Mouse (Mus musculus): ENCODE data around the gene Dtx4. TPM values are rescaled to one million over a fixed set of nuclear protein-coding genes. Genes with fewer than 3 reads are reported as not detected.

The Dtx4 gene
- polyA plus RNA-seq, 1 experiment from 2014 or later: 8.4 TPM

DNA sequence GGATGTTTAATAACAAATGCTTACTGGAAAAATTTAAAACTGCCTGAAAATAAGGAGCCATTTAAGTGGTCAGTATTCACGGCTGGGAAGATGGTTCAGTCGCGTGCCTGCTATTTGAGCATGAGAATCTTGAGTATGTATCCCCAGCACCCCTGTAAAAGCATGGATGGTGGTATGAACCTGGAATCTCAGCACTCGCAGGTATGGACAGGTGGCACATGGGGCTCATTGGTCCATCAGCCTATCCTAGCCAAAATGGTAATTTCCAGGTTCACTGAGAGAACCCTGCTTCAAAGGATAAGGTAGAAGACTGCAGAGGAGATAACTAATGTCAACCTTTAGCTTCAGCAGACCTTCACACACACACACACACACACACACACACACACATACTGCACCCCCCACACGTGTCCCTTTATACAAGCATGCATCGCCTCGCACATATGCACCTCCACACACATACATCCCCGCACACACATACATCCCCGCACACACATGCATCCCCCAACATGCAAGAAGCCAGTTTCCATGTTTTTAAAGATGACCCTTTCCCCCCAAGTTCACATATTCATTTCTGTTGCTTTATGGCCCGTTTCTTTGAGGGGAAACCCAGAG lies 35.6 kb downstream of the Dtx4 start:
- DNase-seq (ENCODE audit: low spot score) (no peak), ATAC-seq (no peak)
- Histone ChIP-seq H3K27me3 (replicated peaks; ENCODE audit: insufficient read depth, low read length) (no peaks in the 10 kb centered on the region), H3K27ac (ENCODE audit: low read length) (peak overlapping the region; percentile 86; the same call in 1 of the 2 replicates), H3K36me3 (ENCODE audit: insufficient read depth, low read length) (no peaks in the 10 kb centered on the region), H3K4me2 (replicated peaks; ENCODE audit: low read depth, low read length) (no peak overlapping the region), H3K9me3 (ENCODE audit: low read length) (no peaks in the 10 kb centered on the region), H3K4me3 (ENCODE audit: low read depth, low read length) (no peak overlapping the region), H3K4me1 (ENCODE audit: insufficient read depth, low read depth, low read length) (peaks cover 8% of the 10 kb centered on the region; the same call in 1 of the 2 replicates), H3K9ac (replicated peaks; ENCODE audit: low read depth) (no peak overlapping the region)
- WGBS: 88% methylated on average over 10 of the region's 10 CpGs
- TF ChIP-seq CTCF (IDR thresholded peaks at IDR 0.05) (no peak), EP300 (IDR thresholded peaks at IDR 0.05) (no peak)

DNA sequence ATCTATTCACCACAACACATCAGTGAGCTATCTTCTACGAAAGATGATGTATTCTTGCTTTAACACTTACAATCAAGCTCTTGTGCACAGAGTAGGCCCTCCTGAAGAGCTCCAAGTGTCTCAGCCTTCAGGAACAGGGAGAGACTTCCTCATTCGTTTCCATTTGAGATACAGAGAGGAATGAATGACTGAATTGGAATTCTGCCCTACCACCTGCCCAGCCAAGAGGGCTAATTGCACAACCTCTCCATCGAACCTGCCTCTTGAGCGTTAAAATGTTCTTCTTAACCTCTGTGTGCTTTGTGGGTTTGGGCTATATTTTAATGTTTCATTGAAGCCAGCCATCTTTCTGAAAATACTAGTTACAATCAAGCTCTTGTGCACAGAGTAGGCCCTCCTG lies 36.6 kb downstream of the Dtx4 start:
- peak overlapping the region; percentile 86 for H3K27ac ChIP-seq (ENCODE audit: low read length)

DNA sequence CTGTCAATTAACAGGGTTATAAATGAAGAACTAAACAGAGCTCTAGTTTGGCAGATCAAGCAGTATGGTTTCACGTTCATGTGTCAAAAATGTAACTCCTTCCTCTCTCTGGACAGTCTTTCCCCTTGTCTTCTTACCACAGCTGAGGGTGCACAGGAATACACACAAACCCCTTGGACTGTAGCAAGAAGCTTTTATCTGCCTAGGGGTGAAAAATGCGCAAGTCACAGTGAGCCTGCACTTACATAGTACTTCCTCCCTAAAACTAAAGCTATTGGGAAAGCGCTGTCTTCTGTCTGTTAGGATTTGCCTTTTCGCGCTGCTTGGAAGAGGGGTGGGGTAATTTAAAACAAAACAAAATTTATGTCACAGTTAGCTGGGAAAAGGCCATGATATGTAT lies 37.1 kb downstream of the Dtx4 start:
- H3K9ac ChIP-seq (replicated peaks; ENCODE audit: low read depth): no peak overlapping the region
- H3K36me3 ChIP-seq (ENCODE audit: insufficient read depth, low read length): no peaks in the 10 kb centered on the region
- H3K27ac ChIP-seq (ENCODE audit: low read length): peak overlapping the region; percentile 86
- no peaks in the 10 kb centered on the region for H3K27me3 ChIP-seq (replicated peaks; ENCODE audit: insufficient read depth, low read length)
- H3K4me2 ChIP-seq (replicated peaks; ENCODE audit: low read depth, low read length): no peak overlapping the region
- DNase-seq (ENCODE audit: low spot score) (peak; percentile 64), ATAC-seq (peak; percentile 32)
- H3K4me1 ChIP-seq (ENCODE audit: insufficient read depth, low read depth, low read length): peaks cover 8% of the 10 kb centered on the region; the same call in 1 of the 2 replicates
- no peaks in the 10 kb centered on the region for H3K9me3 ChIP-seq (ENCODE audit: low read length)
- no peak overlapping the region for H3K4me3 ChIP-seq (ENCODE audit: low read depth, low read length)
- 41% methylated on average over 5 of the region's 5 CpGs for WGBS
- TF ChIP-seq EP300 (IDR thresholded peaks at IDR 0.05) (no peak), CTCF (IDR thresholded peaks at IDR 0.05) (no peak)

More for the DNA sequence above, 36.6 kb downstream of the Dtx4 start:
- H3K27me3 ChIP-seq (replicated peaks; ENCODE audit: insufficient read depth, low read length): no peaks in the 10 kb centered on the region
- WGBS: 47% methylated on average over 4 of the region's 4 CpGs
- ATAC-seq: peak; percentile 54
- H3K9me3 ChIP-seq (ENCODE audit: low read length): no peaks in the 10 kb centered on the region
- no peak overlapping the region for H3K9ac ChIP-seq (replicated peaks; ENCODE audit: low read depth)
- TF ChIP-seq CTCF (IDR thresholded peaks at IDR 0.05) (no peak), EP300 (IDR thresholded peaks at IDR 0.05) (peak; percentile 79)
- no peak overlapping the region for H3K4me2 ChIP-seq (replicated peaks; ENCODE audit: low read depth, low read length)
- H3K4me1 ChIP-seq (ENCODE audit: insufficient read depth, low read depth, low read length): peaks cover 8% of the 10 kb centered on the region; the same call in 1 of the 2 replicates
- H3K36me3 ChIP-seq (ENCODE audit: insufficient read depth, low read length): no peaks in the 10 kb centered on the region
- peak; percentile 89 for DNase-seq (ENCODE audit: low spot score)
- H3K4me3 ChIP-seq (ENCODE audit: low read depth, low read length): no peak overlapping the region

DNA sequence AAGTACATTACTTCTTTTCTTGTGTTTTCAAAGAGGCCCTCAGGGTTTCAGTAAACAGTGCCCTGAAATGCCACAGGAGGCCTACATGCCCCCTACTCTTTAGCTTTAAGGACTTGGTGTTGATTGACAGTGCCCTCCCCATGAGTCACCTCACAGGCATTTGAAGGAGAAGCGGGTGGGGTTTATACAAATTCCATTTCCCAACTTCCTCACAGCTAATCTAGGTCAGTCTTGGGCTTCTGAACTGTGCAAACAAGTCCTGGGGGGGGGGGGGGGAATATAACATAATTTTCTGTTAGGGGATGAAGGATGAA lies 37.6 kb downstream of the Dtx4 start:
- ATAC-seq (peak; percentile 88), DNase-seq (ENCODE audit: low spot score) (peak; percentile 97)
- Histone ChIP-seq H3K27me3 (replicated peaks; ENCODE audit: insufficient read depth, low read length) (no peaks in the 10 kb centered on the region), H3K4me3 (ENCODE audit: low read depth, low read length) (no peak overlapping the region), H3K9me3 (ENCODE audit: low read length) (no peaks in the 10 kb centered on the region), H3K9ac (replicated peaks; ENCODE audit: low read depth) (no peak overlapping the region), H3K36me3 (ENCODE audit: insufficient read depth, low read length) (no peaks in the 10 kb centered on the region), H3K4me2 (replicated peaks; ENCODE audit: low read depth, low read length) (no peak overlapping the region), H3K4me1 (ENCODE audit: insufficient read depth, low read depth, low read length) (peaks cover 8% of the 10 kb centered on the region; the same call in 1 of the 2 replicates), H3K27ac (ENCODE audit: low read length) (peak overlapping the region; percentile 86)
- WGBS: 4% methylated on average over 1 of the region's 1 CpGs
- TF ChIP-seq EP300 (IDR thresholded peaks at IDR 0.05) (peak; percentile 76), CTCF (IDR thresholded peaks at IDR 0.05) (no peak)

DNA sequence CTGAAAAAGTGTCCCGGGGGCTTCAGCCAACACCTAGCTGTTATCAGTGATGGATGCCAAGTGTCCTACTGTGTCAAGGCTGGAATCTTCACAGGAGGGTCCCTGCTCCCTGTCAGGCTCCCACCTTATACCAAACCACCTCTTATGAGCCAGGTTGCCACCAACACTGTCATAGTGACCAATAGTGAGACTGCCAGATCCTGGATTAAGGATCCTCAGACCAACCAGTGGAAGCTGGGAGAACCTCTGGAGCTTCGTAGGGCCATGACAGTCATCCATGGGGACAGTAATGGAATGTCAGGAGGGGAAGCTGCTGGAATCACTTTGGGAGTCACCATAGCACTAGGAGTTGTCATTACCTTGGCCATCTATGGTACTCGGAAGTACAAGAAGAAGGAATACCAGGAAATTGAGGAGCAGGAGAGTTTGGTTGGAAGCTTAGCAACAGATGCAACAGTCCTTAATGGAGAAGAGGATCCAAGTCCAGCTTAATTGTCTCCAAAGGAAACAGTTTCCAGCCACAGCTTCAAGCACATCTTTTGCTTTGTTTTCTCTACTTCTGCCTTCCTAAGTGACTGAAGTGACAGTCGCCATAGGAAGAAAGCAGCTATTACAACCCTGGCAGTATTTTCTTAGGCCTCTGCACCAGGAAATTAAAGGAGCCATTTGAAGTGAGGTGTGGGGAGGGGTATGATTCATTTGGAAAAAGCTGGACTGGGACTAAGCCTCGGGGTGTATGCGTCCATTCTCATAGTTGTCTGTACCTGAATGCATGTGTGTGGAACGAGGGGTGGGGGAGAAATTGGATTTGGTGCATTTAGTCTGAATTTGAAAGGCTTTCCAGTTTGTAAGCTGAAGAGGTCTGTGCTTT lies 38.2 kb downstream of the Dtx4 start:
- no peak for TF ChIP-seq EP300 (IDR thresholded peaks at IDR 0.05)
- H3K27me3 ChIP-seq (replicated peaks; ENCODE audit: insufficient read depth, low read length): no peaks in the 10 kb centered on the region
- H3K9ac ChIP-seq (replicated peaks; ENCODE audit: low read depth): no peak overlapping the region
- H3K36me3 ChIP-seq (ENCODE audit: insufficient read depth, low read length): no peaks in the 10 kb centered on the region
- DNase-seq (ENCODE audit: low spot score) (no peak), ATAC-seq (peak; percentile 20; the same call in 1 of the 2 replicates)
- H3K4me1 ChIP-seq (ENCODE audit: insufficient read depth, low read depth, low read length): peaks cover 8% of the 10 kb centered on the region; the same call in 1 of the 2 replicates
- H3K9me3 ChIP-seq (ENCODE audit: low read length): no peaks in the 10 kb centered on the region
- WGBS: 64% methylated on average over 7 of the region's 7 CpGs
- H3K4me3 ChIP-seq (ENCODE audit: low read depth, low read length): no peak overlapping the region
- H3K4me2 ChIP-seq (replicated peaks; ENCODE audit: low read depth, low read length): no peak overlapping the region
- peak overlapping the region; percentile 86 for H3K27ac ChIP-seq (ENCODE audit: low read length)
